8 mouse cellular contexts compared by ENCODE assay signal in the genomic region with DNA sequence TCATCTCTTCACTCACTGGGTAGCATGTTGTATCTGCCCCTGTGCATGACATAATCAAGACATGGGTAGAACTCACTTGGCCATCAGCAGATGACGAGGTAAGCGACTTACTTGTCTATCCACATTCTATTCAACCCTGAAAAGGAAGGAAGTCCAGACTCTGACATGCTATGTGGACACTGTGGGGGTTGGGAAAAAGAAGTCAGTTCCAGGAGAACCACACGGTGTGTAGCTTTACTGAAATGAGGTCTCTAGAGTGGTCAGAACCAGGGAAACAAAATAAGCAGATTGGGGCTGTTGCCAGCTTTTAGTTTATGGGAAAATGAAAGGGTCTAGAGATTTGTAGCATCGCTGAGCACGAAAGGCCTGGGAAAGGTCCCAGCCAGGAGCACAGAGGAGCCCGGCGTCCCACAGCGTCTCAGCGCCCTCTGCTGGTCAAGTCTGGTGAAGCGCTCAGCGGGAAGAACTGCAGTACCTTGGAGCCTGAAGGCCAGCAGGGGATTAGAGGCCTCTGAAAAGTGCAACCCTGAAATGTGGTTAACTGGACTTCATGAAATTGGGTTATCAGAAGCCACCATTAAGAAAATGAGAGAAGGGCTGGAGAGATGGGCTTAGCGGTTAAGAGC. TPM values are rescaled to one million over a fixed set of nuclear protein-coding genes. Genes with fewer than 3 reads are reported as not detected.
DNase-seq lines count a peak whose midpoint lies in the region; ATAC-seq lines count a peak whose summit lies in the region.

No protein-coding gene starts in this region.

- H3K9ac ChIP-seq in intestine, embryonic 16.5 days (ENCODE audit: low read depth, low read length): no peak overlapping the region
- H3K9ac ChIP-seq in midbrain, embryonic 11.5 days (ENCODE audit: low read length): no peak overlapping the region

- no peaks in the 10 kb centered on the region for H3K9me3 ChIP-seq in intestine, embryonic 16.5 days (ENCODE audit: control insufficient read depth, low read length)
- H3K9me3 ChIP-seq in midbrain, embryonic 11.5 days (ENCODE audit: control insufficient read depth, low read length): no peaks in the 10 kb centered on the region

- WGBS in intestine, embryonic 16.5 days: 5% methylated on average over 12 of the region's 12 CpGs
- 7% methylated on average over 12 of the region's 12 CpGs for WGBS in midbrain, embryonic 11.5 days

- ATAC-seq in intestine, embryonic 16.5 days: peak; percentile 71
- ATAC-seq in midbrain, embryonic 11.5 days (ENCODE audit: low FRiP score): peak; percentile 81; the same call in 1 of the 2 replicates

- H3K4me2 ChIP-seq in intestine, embryonic 16.5 days (ENCODE audit: low read depth, low read length): no peak overlapping the region
- H3K4me2 ChIP-seq in midbrain, embryonic 11.5 days: no peak overlapping the region

- H3K4me1 ChIP-seq in intestine, embryonic 16.5 days (ENCODE audit: control insufficient read depth, insufficient read depth, low read length): no peaks in the 10 kb centered on the region
- H3K4me1 ChIP-seq in midbrain, embryonic 11.5 days (ENCODE audit: control insufficient read depth, insufficient read depth, low read length): no peaks in the 10 kb centered on the region

- intact Hi-C loops in left cerebral cortex, postnatal 4 days (cut with DNase I): loop anchor here (10.0 kb wide), 2 partner anchors 118 to 518 kb away; no protein-coding TSS in a partner anchor

- no peak overlapping the region for H3K4me3 ChIP-seq in intestine, embryonic 16.5 days (ENCODE audit: low read length)
- H3K4me3 ChIP-seq in midbrain, embryonic 11.5 days (ENCODE audit: low read depth, low read length): no peak overlapping the region

- H3K27ac ChIP-seq in intestine, embryonic 16.5 days (ENCODE audit: low read length): no peak overlapping the region
- H3K27ac ChIP-seq in midbrain, embryonic 11.5 days (ENCODE audit: low read depth, low read length): no peak overlapping the region

- no peaks in the 10 kb centered on the region for H3K27me3 ChIP-seq in intestine, embryonic 16.5 days (replicated peaks; ENCODE audit: control insufficient read depth, insufficient read depth, low read length)
- 0 out of 2 replicates have a peak, but pooled peaks cover 2% of the 10 kb centered on the region for H3K27me3 ChIP-seq in midbrain, embryonic 11.5 days (ENCODE audit: control insufficient read depth, insufficient read depth, low read length)

- H3K36me3 ChIP-seq in intestine, embryonic 16.5 days (ENCODE audit: control insufficient read depth, insufficient read depth, low read length): no peaks in the 10 kb centered on the region
- no peaks in the 10 kb centered on the region for H3K36me3 ChIP-seq in midbrain, embryonic 11.5 days (ENCODE audit: control insufficient read depth, insufficient read depth, low read length)

- DNase-seq in adrenal gland, adult 8-10 months: peak; percentile 82
- DNase-seq in embryo, embryonic 11.5 days (ENCODE audit: low read depth, low spot score): peak; percentile 81
- peak; percentile 88 to 90 for DNase-seq in gastrocnemius, postnatal 4 days (ENCODE audit: low spot score in 2 of 2)
- peak; percentile 89 for DNase-seq in left cerebral cortex, postnatal 4 days
- peak; percentile 100 for DNase-seq in midbrain, embryonic 11.5 days (ENCODE audit: low spot score, missing footprints)
- DNase-seq in right cerebral cortex, postnatal 4 days: peak; percentile 94
- peak; percentile 81 for DNase-seq in yolk sac, embryonic 10.5 days (ENCODE audit: low spot score)

RNA-seq across cellular contexts. Expression of a gene that starts 14.2 kb away (rescaled TPM):
- 10 to 100 TPM; 55.5 to 58.6 (median 58.0) TPM for total RNA-seq in adrenal gland, adult 8-10 months (2022)
- total RNA-seq in gastrocnemius, postnatal 4 days (2021): 10 to 100 TPM; 23.7 to 26.1 TPM
- 60.0 and 63.3 TPM in 2 replicates for polyA plus RNA-seq in intestine, embryonic 16.5 days (2015; fragmentation: Nextera tagmentation; extraction: Ambion mirVana)
- 10 to 100 TPM; 17.2 to 17.4 TPM for total RNA-seq in left cerebral cortex, postnatal 4 days (2021)
- polyA plus RNA-seq in midbrain, embryonic 11.5 days (2014; fragmentation: Nextera tagmentation; extraction: Ambion mirVana): 17.5 TPM in 2 replicates

RNA-seq across cellular contexts. Expression of a gene that starts 25.3 kb away (rescaled TPM):
- total RNA-seq in adrenal gland, adult 8-10 months (2022): 1 to 10 TPM; 2.8 to 5.9 (median 5.0) TPM
- total RNA-seq in gastrocnemius, postnatal 4 days (2021): 10 to 100 TPM; 53.8 to 57.2 TPM
- polyA plus RNA-seq in intestine, embryonic 16.5 days (2015; fragmentation: Nextera tagmentation; extraction: Ambion mirVana): 2.9 and 3.5 TPM in 2 replicates
- 100 to 1,000 TPM; 134 to 137 TPM for total RNA-seq in left cerebral cortex, postnatal 4 days (2021)
- 6.1 and 7.8 TPM in 2 replicates for polyA plus RNA-seq in midbrain, embryonic 11.5 days (2014; fragmentation: Nextera tagmentation; extraction: Ambion mirVana)

RNA-seq across cellular contexts. Expression of a gene that starts 42.8 kb away (rescaled TPM):
- 10 to 100 TPM; 44.8 to 81.7 (median 62.8) TPM for total RNA-seq in adrenal gland, adult 8-10 months (2022)
- 10 to 100 TPM; 54.5 to 62.9 TPM for total RNA-seq in gastrocnemius, postnatal 4 days (2021)
- polyA plus RNA-seq in intestine, embryonic 16.5 days (2015; fragmentation: Nextera tagmentation; extraction: Ambion mirVana): 53.2 and 58.8 TPM in 2 replicates
- 10 to 100 TPM in 1 of 2 experiments, 1 to 10 TPM in 1; 7.6 to 12.6 TPM for total RNA-seq in left cerebral cortex, postnatal 4 days (2021)
- 17.1 and 18.0 TPM in 2 replicates for polyA plus RNA-seq in midbrain, embryonic 11.5 days (2014; fragmentation: Nextera tagmentation; extraction: Ambion mirVana)

Comparison
In these comparisons a context has a peak if more than half of its experiments do, and no peak if none do; other contexts are left out.
1. RNA of a gene that starts 25.3 kb away (total RNA-seq): 134 to 137 TPM in left cerebral cortex, postnatal 4 days and 53.8 to 57.2 TPM in gastrocnemius, postnatal 4 days; 2.8 to 5.9 TPM in adrenal gland, adult 8-10 months; every median in the first group is over 4 times any median in the second.
2. Peak in every context shown above with its lines, with median percentiles within 50 percentile points of each other: DNase-seq.